Mouse (Mus musculus) lung, embryonic 14.5 days (tissue): ENCODE measurements around the gene Card10. TPM values are rescaled to one million over a fixed set of nuclear protein-coding genes. Genes with fewer than 3 reads are reported as not detected.

Experiments
- ATAC-seq: fragments of 200-750 bp; cut with Nextera tagmentation; 2 replicates; pipeline ENCODE4 v1.8.0; 2017; ENCODE audit warnings: mild to moderate bottlenecking, moderate TSS enrichment, moderate library complexity; ENCODE audit not compliant: insufficient read depth
- DNase-seq: peaks from one replicate; pipeline ENCODE4 v3.0.0-alpha.2; 2015
- H3K27ac ChIP-seq: fragments of 300-500 bp; sonication (generic); 2 replicates; pipeline ENCODE4 v1.5.1; 2014; ENCODE audit warnings: low read depth, mild to moderate bottlenecking, moderate library complexity
- H3K27me3 ChIP-seq: fragments of 300-500 bp; sonication (generic); 2 replicates; pipeline ENCODE4 v1.6.1; 2014; ENCODE audit warnings: low read length, control low read depth; ENCODE audit not compliant: insufficient read depth
- H3K36me3 ChIP-seq: fragments of 300-500 bp; sonication (generic); 2 replicates; pipeline ENCODE4 v1.6.1; 2014; ENCODE audit warnings: control low read depth; ENCODE audit not compliant: insufficient read depth
- H3K4me1 ChIP-seq: fragments of 300-500 bp; sonication (generic); 2 replicates; pipeline ENCODE4 v1.6.1; 2014; ENCODE audit warnings: antibody characterized with exemption, control low read depth; ENCODE audit not compliant: insufficient read depth
- H3K4me2 ChIP-seq: fragments of 300-500 bp; sonication (generic); 2 replicates; pipeline ENCODE4 v1.6.1; 2014; ENCODE audit warnings: mild to moderate bottlenecking
- H3K4me3 ChIP-seq: fragments of 300-500 bp; sonication (generic); 2 replicates; pipeline ENCODE4 v1.5.1; 2014; ENCODE audit warnings: low read depth, low read length
- H3K9ac ChIP-seq: fragments of 300-500 bp; sonication (generic); 2 replicates; pipeline ENCODE4 v1.6.1; 2014
- H3K9me3 ChIP-seq: fragments of 300-500 bp; sonication (generic); 2 replicates; pipeline ENCODE4 v1.6.1; 2016; ENCODE audit warnings: low read depth, low read length, control low read depth
- CTCF ChIP-seq: IDR thresholded peaks from 2 replicates; pipeline ENCODE4 v1.5.1; 2016; ENCODE audit warnings: antibody characterized with exemption, low read depth
- WGBS: fragments of 180-500 bp; shearing (Covaris S2); extraction: QIAGEN DNeasy Blood & Tissue Kit; methylation state at CpG from one replicate; pipeline ENCODE4 v1.1.7; 2014; 5-methylcytosine and 5-hydroxymethylcytosine counted together
- polyA plus RNA-seq: library from polyadenylated mRNA; unstranded; fragments of >200 nt; fragmentation: Nextera tagmentation; extraction: Ambion mirVana; gene quantifications from 2 replicates; pipeline ENCODE4 v1.2.1, GENCODE M21; 2014

Card10 gene
- polyA plus RNA-seq, 1 experiment from 2014 or later, result 8.5 TPM

- WGBS, result 18% methylated on average over 5 of the region's 5 CpGs
- H3K27ac ChIP-seq, result 0 out of 2 replicates have a peak overlapping the region, but pooled peaks have one; percentile 20
- no peak for DNase-seq
Observed at GRCm38 (mm10) chr15:78828315-78828714, 25.5 kb upstream of the Card10 start.

GRCm38 (mm10) chr15:78826213-78827204 lies 23.7 kb upstream of the Card10 start:
- no peak overlapping the region for H3K9ac ChIP-seq

More at GRCm38 (mm10) chr15:78828315-78828714, 25.5 kb upstream of the Card10 start:
- Histone ChIP-seq H3K4me1 (peaks cover 20% of the 10 kb centered on the region), H3K36me3 (no peaks in the 10 kb centered on the region), H3K4me3 (no peak overlapping the region), H3K9ac (peak overlapping the region; percentile 13; the same call in 1 of the 2 replicates), H3K27me3 (no peaks in the 10 kb centered on the region), H3K4me2 (no peak overlapping the region), H3K9me3 (no peaks in the 10 kb centered on the region)
- ATAC-seq, result no peak
- peak; percentile 33; the same call in 1 of the 2 replicates for TF ChIP-seq CTCF

GRCm38 (mm10) chr15:78816074-78816391 lies 13.2 kb upstream of the Card10 start:
- Histone ChIP-seq H3K27ac (peak overlapping the region; percentile 62; the same call in 1 of the 2 replicates), H3K4me1 (no peaks in the 10 kb centered on the region), H3K36me3 (no peaks in the 10 kb centered on the region), H3K9ac (no peak overlapping the region), H3K4me2 (no peak overlapping the region), H3K4me3 (no peak overlapping the region), H3K9me3 (no peaks in the 10 kb centered on the region), H3K27me3 (no peaks in the 10 kb centered on the region)
- DNase-seq (no peak), ATAC-seq (no peak)
- 60% methylated on average over 6 of the region's 6 CpGs for WGBS
- no peak for TF ChIP-seq CTCF

More at GRCm38 (mm10) chr15:78826213-78827204, 23.7 kb upstream of the Card10 start:
- TF ChIP-seq CTCF, result peak; percentile 96
- no peak overlapping the region for H3K4me2 ChIP-seq
- H3K9me3 ChIP-seq, result no peaks in the 10 kb centered on the region
- DNase-seq, result peak; percentile 91
- no peak overlapping the region for H3K4me3 ChIP-seq
- 17% methylated on average over 28 of the region's 28 CpGs for WGBS
- no peak overlapping the region for H3K27ac ChIP-seq
- no peaks in the 10 kb centered on the region for H3K27me3 ChIP-seq
- no peaks in the 10 kb centered on the region for H3K36me3 ChIP-seq
- ATAC-seq, result peak; percentile 76
- H3K4me1 ChIP-seq, result peaks cover 4% of the 10 kb centered on the region

- no peak overlapping the region for H3K4me3 ChIP-seq
- no peaks in the 10 kb centered on the region for H3K36me3 ChIP-seq
- no peak overlapping the region for H3K4me2 ChIP-seq
- ATAC-seq, result peak; percentile 82
- H3K9me3 ChIP-seq, result no peaks in the 10 kb centered on the region
- H3K4me1 ChIP-seq, result no peaks in the 10 kb centered on the region
- peak overlapping the region; percentile 62; the same call in 1 of the 2 replicates for H3K27ac ChIP-seq
- 31% methylated on average over 11 of the region's 11 CpGs for WGBS
- H3K27me3 ChIP-seq, result no peaks in the 10 kb centered on the region
- H3K9ac ChIP-seq, result no peak overlapping the region
- TF ChIP-seq CTCF, result no peak
- DNase-seq, result peak; percentile 79
Observed at GRCm38 (mm10) chr15:78815314-78816073, 12.7 kb upstream of the Card10 start.

GRCm38 (mm10) chr15:78813603-78814002 lies 10.8 kb upstream of the Card10 start:
- DNase-seq (no peak), ATAC-seq (no peak)
- no peaks in the 10 kb centered on the region for H3K9me3 ChIP-seq
- no peaks in the 10 kb centered on the region for H3K27me3 ChIP-seq
- 84% methylated on average over 4 of the region's 4 CpGs for WGBS
- no peak overlapping the region for H3K4me3 ChIP-seq
- H3K36me3 ChIP-seq, result no peaks in the 10 kb centered on the region
- H3K4me1 ChIP-seq, result peaks cover 6% of the 10 kb centered on the region; the same call in 1 of the 2 replicates
- H3K9ac ChIP-seq, result no peak overlapping the region
- H3K27ac ChIP-seq, result no peak overlapping the region
- H3K4me2 ChIP-seq, result no peak overlapping the region
- TF ChIP-seq CTCF, result no peak

- ATAC-seq, result no peak
- H3K27me3 ChIP-seq, result no peaks in the 10 kb centered on the region
Observed at GRCm38 (mm10) chr15:78810146-78810545, 7.3 kb upstream of the Card10 start.

GRCm38 (mm10) chr15:78809739-78810138 lies 6.9 kb upstream of the Card10 start:
- H3K27me3 ChIP-seq, result no peaks in the 10 kb centered on the region
- H3K27ac ChIP-seq, result no peak overlapping the region
- no peak overlapping the region for H3K4me3 ChIP-seq
- TF ChIP-seq CTCF, result no peak
- no peak for ATAC-seq
- DNase-seq, result no peak
- H3K36me3 ChIP-seq, result no peaks in the 10 kb centered on the region
- no peak overlapping the region for H3K4me2 ChIP-seq
- H3K4me1 ChIP-seq, result peaks cover 6% of the 10 kb centered on the region; the same call in 1 of the 2 replicates
- no peak overlapping the region for H3K9ac ChIP-seq
- H3K9me3 ChIP-seq, result no peaks in the 10 kb centered on the region
- WGBS, result 44% methylated on average over 9 of the region's 9 CpGs

More at GRCm38 (mm10) chr15:78810146-78810545, 7.3 kb upstream of the Card10 start:
- no peak overlapping the region for H3K4me2 ChIP-seq
- H3K4me3 ChIP-seq, result no peak overlapping the region
- H3K27ac ChIP-seq, result no peak overlapping the region
- no peak overlapping the region for H3K9ac ChIP-seq
- H3K9me3 ChIP-seq, result no peaks in the 10 kb centered on the region
- WGBS, result 44% methylated on average over 9 of the region's 9 CpGs
- H3K36me3 ChIP-seq, result no peaks in the 10 kb centered on the region
- peaks cover 6% of the 10 kb centered on the region; the same call in 1 of the 2 replicates for H3K4me1 ChIP-seq
- DNase-seq, result no peak
- TF ChIP-seq CTCF, result no peak
